Mouse (Mus musculus): ENCODE measurements at regions not wholly inside any gene's neighbourhood (a gene's known extent, or its start where the extent isn't known, plus 50 kb on each side); places are given as distances from the start of the nearest gene placed in this dataset.
A peak's percentile ranks its signal among the peaks of the same experiment; 100 is the strongest.

GRCm38 (mm10) chr11:71672171-71673050 is 77.3 kb upstream of the Wscd1 start:
- peak; percentile 21 for DNase-seq

DNA sequence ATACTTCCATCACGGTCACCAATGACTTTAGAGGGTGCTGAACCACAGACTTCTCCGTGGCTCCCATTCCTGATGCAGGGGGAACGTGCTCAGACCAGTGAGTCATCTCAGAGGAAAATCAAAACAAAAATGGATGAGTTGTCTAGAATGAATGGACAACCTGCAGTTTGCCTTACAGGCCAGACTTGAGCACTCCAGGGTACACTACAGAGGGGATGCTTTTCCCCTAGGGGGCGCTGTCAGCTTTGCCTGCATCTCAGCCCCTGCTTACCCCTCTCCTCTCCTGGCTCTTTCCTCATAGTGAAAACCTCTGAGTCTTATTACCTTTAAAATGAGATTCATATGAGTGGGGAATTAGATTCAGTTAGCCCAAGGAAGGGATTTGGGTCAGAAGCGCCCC is 75.4 kb upstream of the Wscd1 start:
- peak; percentile 92 for DNase-seq

DNA sequence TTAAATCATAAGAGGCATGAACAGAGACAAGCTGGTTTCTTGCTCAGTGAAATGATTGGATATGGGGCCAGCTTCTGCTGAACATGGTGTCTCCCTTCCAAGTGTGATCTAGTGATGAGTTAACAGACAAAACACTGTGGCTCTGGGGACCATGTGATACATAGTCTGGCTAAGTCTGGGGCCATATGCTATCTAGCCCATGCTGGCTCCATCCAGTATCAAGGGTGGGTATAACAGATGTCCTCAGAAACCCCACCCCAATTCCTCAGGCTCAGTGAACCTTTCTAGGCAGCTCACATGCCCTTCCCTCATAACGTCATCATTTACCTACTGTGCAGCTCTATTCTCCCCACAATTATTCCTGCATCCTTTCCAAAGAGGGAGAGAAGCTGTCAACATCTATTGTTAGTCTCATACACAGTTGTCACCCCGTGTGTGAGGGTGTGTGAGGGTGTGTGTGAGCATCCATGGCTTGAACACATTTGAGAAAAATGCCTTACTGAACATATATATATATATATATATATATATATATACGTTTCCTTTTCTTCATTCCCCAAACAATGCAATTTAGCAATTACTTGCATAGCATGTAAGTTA is 73.9 kb upstream of the Wscd1 start:
- no peak for DNase-seq

DNA sequence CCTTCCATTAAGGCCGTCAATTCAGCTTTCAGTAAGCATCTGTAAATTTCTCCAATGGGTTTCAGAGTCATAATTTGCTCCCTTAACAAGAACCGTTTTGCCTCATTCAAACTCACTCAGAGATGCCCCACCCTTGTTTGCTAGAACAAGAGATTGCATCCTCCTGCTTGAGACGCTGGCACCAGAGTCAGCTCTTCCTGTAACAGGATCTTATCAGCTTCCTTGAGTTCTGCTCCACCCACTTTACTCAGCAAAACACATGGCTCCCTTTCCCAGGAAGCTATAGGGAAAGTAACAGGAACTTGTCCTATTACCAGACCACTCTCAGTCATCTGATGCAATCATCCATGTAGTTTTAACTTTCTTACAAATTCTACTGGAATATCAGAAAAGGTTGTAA is 52.7 kb upstream of the Wscd1 start:
- DNase-seq: no peak

DNA sequence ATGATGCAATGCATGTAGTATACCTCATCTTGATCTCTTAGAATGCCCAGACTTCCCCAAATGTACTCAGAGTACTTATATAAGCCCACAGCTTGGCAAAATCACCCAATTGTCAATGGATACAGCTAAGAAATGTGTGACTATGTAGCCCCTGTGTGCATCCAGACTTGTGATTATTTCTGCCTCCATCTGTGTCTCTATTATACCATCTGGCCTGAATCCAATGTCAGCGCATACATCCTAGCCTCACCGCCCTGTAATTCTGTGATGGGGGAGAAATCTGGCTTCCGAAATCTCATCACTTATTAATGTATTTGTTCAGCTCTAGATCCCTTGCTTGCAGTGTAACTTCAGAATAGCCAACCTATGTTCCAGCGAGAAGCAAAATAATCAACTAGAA is 50.9 kb upstream of the Wscd1 start:
- DNase-seq: no peak

Data from thymus, postnatal 4 days (tissue).